Mouse (Mus musculus): ENCODE results near the gene Mllt1. TPM values are rescaled to one million over a fixed set of nuclear protein-coding genes. Genes with fewer than 3 reads are reported as not detected.

Gene Mllt1
- 0.99 TPM for polyA plus RNA-seq (2014; fragmentation: Illumina TruSeq; extraction: RNeasy Lipid Tissue Mini Kit (QIAGEN cat#74804); ENCODE audit: low read depth, low replicate concordance)

DNA sequence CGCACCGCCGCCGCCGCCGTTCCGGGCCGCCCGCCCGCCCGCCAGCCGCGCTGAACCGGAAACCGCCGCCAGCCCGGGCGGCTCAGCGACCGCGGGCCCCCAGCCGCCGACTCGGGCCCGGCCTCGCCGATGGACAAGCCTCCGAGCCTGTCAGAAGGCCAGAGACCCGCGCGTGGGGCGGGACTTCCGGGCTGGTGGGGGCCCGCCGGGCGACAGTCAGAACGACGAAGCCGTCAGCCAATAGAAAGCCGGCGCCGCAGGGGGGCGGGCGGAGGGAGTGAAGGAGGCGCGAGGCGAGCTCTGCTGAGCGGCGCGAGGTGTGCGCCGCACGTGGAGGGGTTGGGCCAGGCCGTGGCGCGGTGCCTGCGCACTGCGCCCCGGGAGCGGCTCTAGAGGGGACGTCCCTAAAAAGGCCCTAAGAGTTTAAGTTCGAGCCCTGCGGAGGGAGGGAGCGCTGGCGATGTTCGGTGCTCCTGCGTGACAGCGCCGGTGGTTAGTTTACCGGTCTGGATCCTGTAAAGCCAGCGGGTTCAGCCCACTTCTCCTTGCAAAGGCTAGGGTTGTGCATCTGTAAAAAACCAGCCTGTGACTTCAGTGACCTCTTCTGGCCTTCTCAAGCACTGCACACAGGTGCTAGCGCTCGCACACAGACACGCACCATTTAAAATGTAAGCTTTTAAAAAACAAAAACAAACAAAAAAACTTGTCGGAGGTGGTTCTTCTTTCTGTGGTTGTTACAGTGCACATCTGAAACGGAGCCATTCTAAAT lies at the start of gene Mllt1:
Gene Mllt1 (minus strand): TSS at position 53 of the 769 bp plus-strand sequence.

DNA sequence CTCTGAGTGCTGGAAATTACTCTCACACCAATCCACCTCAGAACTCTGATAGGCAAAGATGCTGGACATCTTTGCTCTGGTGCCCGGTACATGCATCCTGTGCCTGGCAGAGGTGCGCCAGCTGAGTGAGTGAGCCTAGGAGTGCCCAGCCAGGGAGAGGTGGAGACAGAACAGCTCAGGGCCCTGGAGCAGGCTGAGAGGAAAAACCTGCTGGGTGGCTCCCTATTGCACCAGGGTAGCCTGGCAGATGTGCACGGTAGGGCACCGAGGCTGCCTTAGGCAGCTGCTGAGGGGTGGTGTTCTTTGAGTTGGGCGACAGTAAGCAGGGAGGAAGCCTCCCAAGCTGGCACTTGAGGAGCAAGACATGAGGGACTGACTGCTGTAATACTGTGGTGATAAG lies 46.8 kb upstream of the Mllt1 start, which contains the start of gene Acer1:
Gene Acer1 (minus strand): TSS at position 114 of the 400 bp plus-strand sequence.

DNA sequence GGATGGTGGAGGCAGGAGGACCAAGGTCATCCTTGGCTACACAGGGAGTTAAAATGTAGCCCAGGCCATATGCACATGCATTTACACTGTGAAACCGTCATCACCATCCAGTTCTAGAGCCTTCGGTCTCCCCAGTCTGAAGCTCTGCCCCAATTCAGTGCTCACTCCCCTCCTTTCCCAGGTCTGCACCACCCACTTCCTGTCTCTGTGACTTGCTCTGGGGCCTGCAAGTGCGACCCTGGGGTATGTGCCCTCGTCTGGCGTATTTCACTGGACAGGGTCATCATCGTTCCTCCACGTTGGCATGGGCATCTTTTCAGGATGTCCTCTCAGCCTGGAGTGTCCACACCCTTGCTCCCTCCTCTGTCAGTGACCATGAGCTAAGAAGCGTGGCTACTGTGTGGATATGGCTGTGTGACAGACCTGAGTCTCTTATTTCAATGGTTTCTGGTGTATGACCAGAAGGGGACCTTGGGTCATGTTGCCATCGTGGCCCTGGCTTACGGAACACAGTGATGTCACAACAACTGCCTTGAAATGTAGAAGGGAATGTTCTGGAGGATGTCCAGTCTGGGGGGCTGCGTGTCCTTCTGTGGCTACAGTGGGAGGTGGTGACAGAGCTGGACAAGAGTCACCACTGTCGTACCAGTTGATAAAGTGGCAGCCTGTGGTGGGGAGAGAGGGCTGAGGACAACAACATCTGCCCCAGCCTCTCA lies 60.1 kb downstream of the Mllt1 start, which contains the start of gene 1700061G19Rik:
Gene 1700061G19Rik (plus strand): TSS at position 542 of the 716 bp plus-strand sequence.

DNA sequence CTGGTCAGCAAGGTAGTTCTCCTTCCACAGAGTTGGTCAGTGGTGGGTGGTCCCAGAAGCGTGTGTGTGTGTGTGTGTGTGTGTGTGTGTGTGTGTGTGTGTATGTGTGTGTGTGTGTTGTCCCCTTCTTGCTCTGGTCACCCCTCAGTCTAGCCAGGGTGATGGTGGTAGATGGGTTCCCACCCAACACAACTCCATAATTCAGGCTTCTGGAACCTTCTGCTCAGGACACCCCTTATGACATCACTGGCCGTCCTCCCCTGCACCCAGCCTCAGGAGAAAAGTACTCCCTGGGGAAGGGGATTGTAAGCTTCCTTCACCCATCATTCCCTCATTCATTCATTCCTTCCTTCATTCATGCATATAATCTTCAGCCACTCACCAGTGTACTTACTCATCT lies 61.0 kb downstream of the Mllt1 start, which contains the start of gene Acsbg2:
Gene Acsbg2 (minus strand): TSS at position 211 of the 400 bp plus-strand sequence.

Other genes starting within 250 kb of the Mllt1 start
- gene Ndufa11, start 217.6 kb downstream of the Mllt1 start, polyA plus RNA-seq (2014; fragmentation: Illumina TruSeq; extraction: RNeasy Lipid Tissue Mini Kit (QIAGEN cat#74804); ENCODE audit: low read depth, low replicate concordance) = not detected
- 17.1 TPM for gene Vmac, start 217.4 kb downstream of the Mllt1 start, polyA plus RNA-seq (2014; fragmentation: Illumina TruSeq; extraction: RNeasy Lipid Tissue Mini Kit (QIAGEN cat#74804); ENCODE audit: low read depth, low replicate concordance)
- gene Nrtn, start 177.9 kb downstream of the Mllt1 start, polyA plus RNA-seq (2014; fragmentation: Illumina TruSeq; extraction: RNeasy Lipid Tissue Mini Kit (QIAGEN cat#74804); ENCODE audit: low read depth, low replicate concordance) = not detected
- 1.4 TPM for gene Dus3l, start 170.7 kb downstream of the Mllt1 start, polyA plus RNA-seq (2014; fragmentation: Illumina TruSeq; extraction: RNeasy Lipid Tissue Mini Kit (QIAGEN cat#74804); ENCODE audit: low read depth, low replicate concordance)
- not detected for gene Prr22, start 165.2 kb downstream of the Mllt1 start, polyA plus RNA-seq (2014; fragmentation: Illumina TruSeq; extraction: RNeasy Lipid Tissue Mini Kit (QIAGEN cat#74804); ENCODE audit: low read depth, low replicate concordance)
- gene Rfx2, start 104.4 kb downstream of the Mllt1 start, polyA plus RNA-seq (2014; fragmentation: Illumina TruSeq; extraction: RNeasy Lipid Tissue Mini Kit (QIAGEN cat#74804); ENCODE audit: low read depth, low replicate concordance) = 0.41 TPM
- not detected for gene Acsbg2, start 61.0 kb downstream of the Mllt1 start, polyA plus RNA-seq (2014; fragmentation: Illumina TruSeq; extraction: RNeasy Lipid Tissue Mini Kit (QIAGEN cat#74804); ENCODE audit: low read depth, low replicate concordance)
- not detected for gene 1700061G19Rik, start 59.9 kb downstream of the Mllt1 start, polyA plus RNA-seq (2014; fragmentation: Illumina TruSeq; extraction: RNeasy Lipid Tissue Mini Kit (QIAGEN cat#74804); ENCODE audit: low read depth, low replicate concordance)
- gene Acer1, start 46.7 kb upstream of the Mllt1 start, polyA plus RNA-seq (2014; fragmentation: Illumina TruSeq; extraction: RNeasy Lipid Tissue Mini Kit (QIAGEN cat#74804); ENCODE audit: low read depth, low replicate concordance) = not detected
- 4.8 TPM for gene Clpp, start 54.9 kb upstream of the Mllt1 start, polyA plus RNA-seq (2014; fragmentation: Illumina TruSeq; extraction: RNeasy Lipid Tissue Mini Kit (QIAGEN cat#74804); ENCODE audit: low read depth, low replicate concordance)
- 2.6 TPM for gene Alkbh7, start 61.9 kb upstream of the Mllt1 start, polyA plus RNA-seq (2014; fragmentation: Illumina TruSeq; extraction: RNeasy Lipid Tissue Mini Kit (QIAGEN cat#74804); ENCODE audit: low read depth, low replicate concordance)
- not detected for gene Pspn, start 64.6 kb upstream of the Mllt1 start, polyA plus RNA-seq (2014; fragmentation: Illumina TruSeq; extraction: RNeasy Lipid Tissue Mini Kit (QIAGEN cat#74804); ENCODE audit: low read depth, low replicate concordance)
- gene Gtf2f1, start 75.9 kb upstream of the Mllt1 start, polyA plus RNA-seq (2014; fragmentation: Illumina TruSeq; extraction: RNeasy Lipid Tissue Mini Kit (QIAGEN cat#74804); ENCODE audit: low read depth, low replicate concordance) = 4.7 TPM
- gene Gm17949, start 76.1 kb upstream of the Mllt1 start, polyA plus RNA-seq (2014; fragmentation: Illumina TruSeq; extraction: RNeasy Lipid Tissue Mini Kit (QIAGEN cat#74804); ENCODE audit: low read depth, low replicate concordance) = not detected
- 10.8 TPM for gene Khsrp, start 96.1 kb upstream of the Mllt1 start, polyA plus RNA-seq (2014; fragmentation: Illumina TruSeq; extraction: RNeasy Lipid Tissue Mini Kit (QIAGEN cat#74804); ENCODE audit: low read depth, low replicate concordance)
- gene Slc25a41, start 106.2 kb upstream of the Mllt1 start, polyA plus RNA-seq (2014; fragmentation: Illumina TruSeq; extraction: RNeasy Lipid Tissue Mini Kit (QIAGEN cat#74804); ENCODE audit: low read depth, low replicate concordance) = not detected
- gene Crb3, start 123.7 kb upstream of the Mllt1 start, polyA plus RNA-seq (2014; fragmentation: Illumina TruSeq; extraction: RNeasy Lipid Tissue Mini Kit (QIAGEN cat#74804); ENCODE audit: low read depth, low replicate concordance) = not detected
- gene Slc25a23, start 124.4 kb upstream of the Mllt1 start, polyA plus RNA-seq (2014; fragmentation: Illumina TruSeq; extraction: RNeasy Lipid Tissue Mini Kit (QIAGEN cat#74804); ENCODE audit: low read depth, low replicate concordance) = 18.0 TPM
- gene Dennd1c, start 143.1 kb upstream of the Mllt1 start, polyA plus RNA-seq (2014; fragmentation: Illumina TruSeq; extraction: RNeasy Lipid Tissue Mini Kit (QIAGEN cat#74804); ENCODE audit: low read depth, low replicate concordance) = 0.29 TPM
- 0.41 TPM for gene Tubb4a, start 152.4 kb upstream of the Mllt1 start, polyA plus RNA-seq (2014; fragmentation: Illumina TruSeq; extraction: RNeasy Lipid Tissue Mini Kit (QIAGEN cat#74804); ENCODE audit: low read depth, low replicate concordance)
- gene Tnfsf9, start 169.9 kb upstream of the Mllt1 start, polyA plus RNA-seq (2014; fragmentation: Illumina TruSeq; extraction: RNeasy Lipid Tissue Mini Kit (QIAGEN cat#74804); ENCODE audit: low read depth, low replicate concordance) = not detected
- gene Cd70, start 214.4 kb upstream of the Mllt1 start, polyA plus RNA-seq (2014; fragmentation: Illumina TruSeq; extraction: RNeasy Lipid Tissue Mini Kit (QIAGEN cat#74804); ENCODE audit: low read depth, low replicate concordance) = not detected

All from adrenal gland, adult 10 weeks (tissue).